Mouse (Mus musculus) embryonic stem cell, embryonic (primary cell): ENCODE results near the gene Ralgapa1.

Experiments used
- CTCF ChIA-PET, 4 experiments: fragments of 300-600 bp in 2 of 4; fragments of 350-600 bp in 2 of 4; sonication (Branson Sonifier 250); formaldehyde crosslinking; loops; one replicate each; lab custom pipeline; 2022; ENCODE audit warnings: inconsistent platforms in 2 of 4; lab: Charles Lee
- POLR2A ChIA-PET, 4 experiments: fragments of 300-600 bp in 2 of 4; fragments of 350-600 bp in 2 of 4; sonication (Branson Sonifier 250); formaldehyde crosslinking; loops; one replicate each; lab custom pipeline; 2022; ENCODE audit warnings: antibody characterized with exemption in 4 of 4, inconsistent platforms in 1 of 4; lab: Charles Lee

The Ralgapa1 gene

DNA sequence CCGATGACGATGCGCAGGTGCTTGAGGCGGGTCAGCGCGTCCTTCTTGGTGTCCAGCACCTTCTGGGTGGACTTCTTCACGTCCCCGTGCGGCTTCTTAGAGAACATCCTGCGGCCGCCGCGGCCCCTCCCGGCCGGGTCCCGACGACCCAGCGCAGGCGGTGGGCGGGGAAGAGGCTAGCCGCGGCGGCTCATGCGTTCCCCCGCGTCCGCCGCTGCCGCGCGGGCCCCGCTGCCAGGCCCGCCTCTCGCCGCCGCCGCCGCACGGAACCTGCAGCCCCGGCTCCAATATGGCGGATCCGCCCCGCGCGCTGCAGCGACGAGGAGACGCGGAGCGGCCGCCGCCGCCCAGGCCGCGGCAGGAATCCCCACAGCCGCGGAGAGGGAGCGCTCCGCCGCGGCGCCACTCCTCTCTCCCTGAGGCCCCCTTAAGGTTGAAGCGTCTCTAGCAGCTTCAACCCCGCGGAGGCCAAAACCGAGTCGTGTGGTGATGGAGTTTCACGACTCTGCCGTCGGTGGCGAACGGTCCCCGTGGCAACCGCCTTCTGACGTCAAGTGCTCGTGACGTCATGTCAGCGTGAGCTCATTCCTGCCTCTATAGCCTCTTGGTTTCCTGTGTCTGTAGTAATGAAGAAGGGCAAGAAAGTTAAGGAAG, at the start of gene Ralgapa1:
Ralgapa1 (minus strand) TSS at position 507 of the 654 bp plus-strand sequence.
- CTCF ChIA-PET: interaction anchor here in 3 of 4 experiments (0.5 to 1.2 kb wide), 7 partner anchors 10 to 421 kb away, joined by 3 to 6 read pairs (median 3); partner anchors contain the start of gene Brms1l (in 2 of the 3)
- POLR2A ChIA-PET: interaction anchor here in 3 of 4 experiments (0.9 to 4.5 kb wide), 11 partner anchors 9 to 511 kb away, joined by 3 to 53 read pairs (median 4); partner anchors contain the start of gene Brms1l (in 3 of the 3)

DNA sequence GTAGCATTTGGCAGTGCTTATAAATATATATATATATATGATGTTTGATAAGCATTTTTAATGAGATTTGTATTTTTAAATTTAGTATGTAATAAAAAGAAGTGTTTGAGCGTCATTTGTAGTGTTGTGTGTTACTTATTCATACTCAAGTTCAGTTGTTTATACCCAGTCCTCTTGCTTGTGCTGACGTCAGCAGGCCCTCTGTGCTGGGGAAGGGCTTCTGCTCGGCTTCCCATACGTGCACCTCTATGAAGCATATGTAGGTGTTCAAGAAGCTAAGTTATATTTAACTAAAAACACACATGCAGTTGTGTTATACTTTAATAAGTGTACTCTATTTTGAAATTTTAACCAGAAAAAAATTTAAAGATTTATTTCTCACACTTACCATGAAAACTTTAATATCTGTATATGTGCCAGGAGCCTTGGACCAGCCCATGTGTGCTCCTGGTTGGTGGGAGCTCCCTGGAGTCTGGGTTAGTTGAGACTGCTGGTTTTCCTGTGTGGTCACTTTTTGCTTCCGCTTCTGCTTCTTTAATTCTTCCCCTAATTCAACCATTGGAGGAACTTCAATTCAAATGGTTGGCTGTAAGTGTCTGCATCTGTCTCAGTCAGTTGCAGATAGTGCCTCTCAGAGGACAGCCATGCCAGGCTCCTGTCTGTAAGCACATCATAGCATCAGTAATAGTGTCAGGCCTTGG, 48.8 kb upstream of the Ralgapa1 start:
- POLR2A ChIA-PET: interaction anchor here in 1 of 4 experiments (0.6 kb wide), 1 partner anchor 1687 kb away, joined by 3 read pairs; no protein-coding TSS in a partner anchor
- CTCF ChIA-PET: no interaction called here

DNA sequence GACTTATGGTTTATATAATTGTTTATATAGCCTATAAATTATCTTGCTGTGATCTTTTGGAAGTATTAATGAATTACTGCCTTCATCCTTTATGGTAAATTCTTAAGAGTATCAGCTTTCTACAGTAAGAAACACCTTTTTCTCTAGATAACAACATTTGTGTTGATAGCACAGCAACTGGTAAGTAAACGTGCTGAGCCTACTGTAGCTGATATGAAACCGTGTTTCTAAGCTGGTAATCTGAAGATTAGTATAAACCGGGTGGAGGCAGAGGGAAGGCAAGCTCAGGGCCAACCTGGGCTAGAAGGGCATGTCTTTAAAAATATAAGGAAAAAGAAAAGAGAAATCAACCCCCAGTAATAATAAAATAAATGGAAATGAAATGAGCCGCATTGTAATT, 46.8 kb upstream of the Ralgapa1 start:
- CTCF ChIA-PET: interaction anchor here in 1 of 4 experiments (0.6 kb wide), 1 partner anchor 176 kb away, joined by 4 read pairs; no protein-coding TSS in a partner anchor

DNA sequence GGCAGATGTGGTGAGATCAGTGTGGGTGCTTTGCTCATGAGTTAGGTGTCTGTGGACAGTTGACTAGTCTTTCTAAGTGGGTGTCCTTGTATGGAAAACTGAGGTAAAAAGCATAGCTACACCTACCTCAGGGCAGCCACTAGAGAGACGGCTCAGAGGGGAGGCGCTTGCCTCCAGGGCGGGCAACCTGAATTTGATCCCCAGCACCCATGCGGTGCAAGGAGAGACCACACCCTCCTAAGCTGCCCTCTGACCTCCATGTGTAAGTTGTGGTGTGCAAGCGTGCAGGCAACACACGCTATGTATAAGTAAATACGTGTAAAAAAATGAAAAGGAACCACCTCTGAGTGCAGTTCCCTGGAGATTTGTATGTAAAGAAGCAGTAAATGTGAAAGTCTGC, 39.7 kb upstream of the Ralgapa1 start:
- CTCF ChIA-PET: interaction anchor here in 2 of 4 experiments (0.5 to 1.2 kb wide), 4 partner anchors 29 to 349 kb away, joined by 3 to 4 read pairs (median 4); no protein-coding TSS in a partner anchor
- POLR2A ChIA-PET: interaction anchor here in 2 of 4 experiments (1.2 to 2.2 kb wide), 5 partner anchors 11 to 24 kb away, joined by 3 to 11 read pairs (median 5); partner anchors contain the start of gene Brms1l (in 2 of the 2)

More for the DNA sequence above, 46.8 kb upstream of the Ralgapa1 start:
- POLR2A ChIA-PET: interaction anchor here in 1 of 4 experiments (1.0 kb wide), 1 partner anchor 11 kb away, joined by 3 read pairs; no protein-coding TSS in a partner anchor

DNA sequence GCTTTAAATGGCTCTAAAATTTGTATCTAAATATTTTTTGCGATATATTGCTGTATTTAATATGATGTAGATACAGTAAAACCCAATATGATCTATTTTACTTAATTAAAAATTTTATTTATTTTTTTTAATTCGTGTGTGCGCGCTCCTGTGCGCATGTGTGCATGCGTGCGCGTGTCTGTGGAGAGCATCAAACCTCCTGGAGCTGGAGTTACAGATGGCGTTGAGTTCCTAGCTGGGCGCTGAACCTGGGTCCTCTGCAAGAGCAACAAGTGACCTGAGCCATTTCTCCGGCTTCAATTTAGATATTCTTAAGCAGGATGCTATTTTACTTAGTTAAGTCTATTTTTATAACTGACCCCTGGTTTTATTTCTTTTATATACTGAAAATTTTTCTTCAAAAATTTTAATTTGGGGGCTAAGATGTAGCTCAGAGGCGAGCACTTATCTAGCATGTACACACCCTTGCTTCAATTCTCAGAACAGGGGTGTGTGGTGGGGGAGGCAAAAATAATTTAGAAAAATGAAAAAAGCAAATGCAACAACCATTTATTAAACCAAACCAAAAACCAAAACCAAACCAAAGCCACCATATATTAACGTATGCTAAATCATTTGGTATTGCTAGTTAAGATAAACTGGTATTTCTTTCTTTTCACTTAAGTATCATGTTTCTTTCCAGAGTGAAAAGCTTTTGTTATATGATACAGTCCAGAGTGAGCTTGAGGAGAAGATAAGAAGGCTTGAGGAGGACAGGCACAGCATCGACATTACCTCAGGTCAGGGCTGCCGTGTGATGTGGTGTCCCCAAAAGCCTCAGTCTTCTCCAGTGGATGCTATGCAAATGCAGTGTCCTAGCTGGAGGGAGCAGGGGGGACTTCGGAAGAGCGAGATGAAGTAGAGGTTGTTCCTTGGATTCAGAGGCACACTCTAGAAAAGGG, 38.7 kb upstream of the Ralgapa1 start:
- POLR2A ChIA-PET: interaction anchor here in 2 of 4 experiments (1.2 to 2.2 kb wide), 5 partner anchors 12 to 23 kb away, joined by 3 to 11 read pairs (median 5); partner anchors contain the start of gene Brms1l (in 2 of the 2)
- CTCF ChIA-PET: interaction anchor here in 2 of 4 experiments (0.5 to 1.2 kb wide), 2 partner anchors 28 to 348 kb away, joined by 3 to 4 read pairs; no protein-coding TSS in a partner anchor

DNA sequence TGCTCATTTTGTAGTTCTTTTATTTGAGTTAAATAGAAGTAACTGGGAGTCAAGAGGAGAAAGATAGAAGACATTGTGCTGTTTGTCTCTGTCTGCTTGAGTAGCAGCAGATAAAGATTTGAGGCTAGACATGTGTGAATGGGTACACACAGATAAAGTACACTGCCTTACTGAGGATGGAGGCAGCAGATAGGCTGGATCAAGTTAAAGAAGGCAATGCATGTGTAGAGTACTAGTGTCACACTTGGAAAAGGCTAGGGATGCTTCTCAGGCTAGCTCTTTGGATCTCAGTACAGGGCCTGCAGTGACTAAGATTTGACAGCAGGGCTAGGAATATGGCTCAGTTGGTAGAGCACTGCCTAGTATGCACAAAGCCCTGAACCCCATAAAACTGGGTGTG, 29.7 kb upstream of the Ralgapa1 start:
- POLR2A ChIA-PET: no interaction called here
- CTCF ChIA-PET: interaction anchor here in 1 of 4 experiments (0.7 kb wide), 1 partner anchor 454 kb away, joined by 3 read pairs; no protein-coding TSS in a partner anchor

DNA sequence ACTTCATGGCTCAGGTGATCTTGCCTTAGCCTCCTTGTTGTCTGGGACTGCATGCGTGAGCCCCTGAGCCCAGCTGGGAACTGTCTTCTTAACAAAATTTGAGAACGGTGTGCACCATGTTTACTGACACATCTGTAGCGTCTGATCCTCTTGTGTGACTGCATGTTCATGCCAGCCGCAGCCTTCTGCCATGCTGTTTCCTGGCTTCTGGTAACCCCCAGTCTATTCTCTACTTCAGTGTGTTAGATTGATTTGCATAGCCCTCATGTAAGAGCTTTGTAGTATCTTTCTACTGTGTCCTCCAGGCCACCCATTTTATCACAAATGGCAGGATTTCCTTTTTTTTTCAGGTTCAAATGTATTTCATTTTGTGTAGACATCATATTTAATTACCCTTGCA, 26.9 kb upstream of the Ralgapa1 start:
- CTCF ChIA-PET: interaction anchor here in 1 of 4 experiments (0.6 kb wide), 2 partner anchors 138 to 210 kb away, joined by 3 to 4 read pairs; no protein-coding TSS in a partner anchor
- POLR2A ChIA-PET: no interaction called here

DNA sequence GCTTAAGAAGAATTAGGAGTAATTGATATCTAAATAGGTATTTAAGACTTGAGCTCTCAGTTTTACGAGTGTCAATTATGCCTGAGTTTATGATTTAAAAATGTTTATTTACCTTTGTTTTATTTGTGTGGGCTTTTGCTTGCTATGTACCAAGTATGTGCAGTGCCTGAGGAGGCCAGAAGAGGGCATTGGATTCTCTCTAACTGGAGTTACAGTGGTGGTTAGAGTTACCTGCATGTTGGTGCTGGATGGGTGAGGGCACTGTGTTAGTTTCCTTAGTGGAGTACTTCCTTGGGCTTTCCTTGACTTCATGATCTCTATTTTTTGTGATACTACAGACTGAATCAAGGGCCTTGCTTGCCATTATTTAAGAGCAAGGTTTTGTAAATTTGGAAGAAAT, 25.8 kb upstream of the Ralgapa1 start:
- CTCF ChIA-PET: no interaction called here

DNA sequence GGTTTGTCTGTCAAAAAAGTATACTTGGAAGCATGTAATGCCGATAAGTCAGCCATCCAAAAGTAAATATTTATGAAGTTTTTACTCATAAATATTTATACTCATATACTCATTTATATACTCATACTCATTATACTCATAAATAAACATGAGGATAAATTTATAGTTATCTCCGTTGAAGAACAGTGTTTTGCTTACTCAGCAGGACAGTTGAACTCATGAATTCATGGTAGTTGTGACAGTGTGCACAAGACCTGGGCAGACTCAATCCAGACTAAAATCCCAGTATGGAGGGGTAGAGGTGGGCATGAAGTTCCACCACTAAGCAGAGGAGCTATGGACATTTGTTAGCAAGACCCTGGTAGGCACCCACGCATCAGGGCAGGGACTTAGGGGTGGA, 16.5 kb upstream of the Ralgapa1 start:
- ChIA-PET POLR2A (interaction anchor here in 3 of 4 experiments (1.6 to 4.9 kb wide), 7 partner anchors 8 to 535 kb away, joined by 5 to 53 read pairs (median 11); partner anchors contain the start of genes Ralgapa1 (in 2 of the 3) and Ppp2r3c (in 1 of the 3)), CTCF (interaction anchor here in 1 of 4 experiments (1.1 kb wide), 1 partner anchor 81 kb away, joined by 5 read pairs; no protein-coding TSS in a partner anchor)

More for the DNA sequence above, 25.8 kb upstream of the Ralgapa1 start:
- POLR2A ChIA-PET: interaction anchor here in 2 of 4 experiments (1.0 to 1.9 kb wide), 2 partner anchors 10 kb away, joined by 4 to 5 read pairs; partner anchors contain the start of gene Brms1l (in 2 of the 2)

DNA sequence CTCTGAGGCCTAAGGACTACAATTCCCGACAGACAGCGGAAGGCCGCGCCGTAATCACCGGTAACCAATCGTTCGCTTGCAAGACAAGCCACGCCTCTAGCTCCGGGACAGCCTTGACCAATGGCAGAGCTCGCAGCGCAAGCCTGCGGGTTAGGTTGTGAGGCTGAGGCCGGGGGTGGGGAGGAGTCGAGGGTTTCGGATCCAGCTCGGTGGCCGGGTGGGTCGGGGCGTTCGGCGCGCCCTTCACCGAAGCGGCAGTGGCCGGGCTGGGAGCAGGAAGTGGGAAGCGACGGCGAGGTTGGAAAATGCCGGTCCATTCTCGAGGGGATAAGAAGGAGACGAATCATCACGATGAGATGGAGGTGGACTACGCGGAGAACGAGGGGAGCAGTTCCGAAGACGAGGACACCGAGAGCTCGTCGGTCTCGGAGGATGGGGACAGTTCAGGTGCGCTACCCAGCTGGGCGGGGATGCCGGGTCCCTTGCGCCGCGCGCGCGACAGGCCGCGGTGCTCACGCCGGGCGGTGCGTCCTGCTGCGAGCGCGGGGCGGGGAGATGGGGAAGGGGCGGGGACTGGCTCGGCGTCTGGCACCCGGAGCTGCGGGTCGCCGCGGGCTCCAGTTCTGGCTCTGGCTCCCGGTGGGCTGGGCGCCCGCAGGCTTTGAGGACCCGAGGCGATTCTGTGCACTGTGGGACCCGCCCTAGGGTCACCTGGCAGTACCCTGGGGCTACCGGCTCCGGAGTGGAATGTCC, 15.4 kb upstream of the Ralgapa1 start, which contains the start of gene Brms1l:
Brms1l (plus strand) TSS at position 126 of the 753 bp plus-strand sequence.
- ChIA-PET POLR2A (interaction anchor here in 3 of 4 experiments (0.5 to 4.9 kb wide), 44 partner anchors 9 to 1140 kb away, joined by 3 to 53 read pairs (median 4); partner anchors contain the start of genes Ralgapa1 (in 3 of the 3), Ppp2r3c (in 2 of the 3), Gm20403 (in 1 of the 3) and Insm2 (in 1 of the 3)), CTCF (interaction anchor here in 3 of 4 experiments (0.6 to 1.6 kb wide), 11 partner anchors 9 to 1002 kb away, joined by 3 to 6 read pairs (median 4); partner anchors contain the start of gene Ralgapa1 (in 2 of the 3))

DNA sequence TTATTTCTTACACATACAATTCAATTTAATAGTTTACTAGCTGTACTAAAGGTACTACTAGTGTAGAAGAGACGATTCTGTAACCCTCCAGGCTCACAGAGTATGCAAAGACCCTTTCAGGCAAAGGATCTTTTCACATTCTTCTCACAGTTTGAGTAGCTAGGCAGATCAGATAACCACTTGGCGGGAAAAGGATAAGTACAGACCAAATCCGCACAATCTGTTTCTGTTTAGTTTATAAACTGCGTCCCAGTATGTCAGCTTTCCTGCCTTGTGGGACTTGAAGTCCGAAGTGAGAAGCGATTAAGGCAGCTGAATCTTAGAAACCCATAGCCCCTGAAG, 14.9 kb upstream of the Ralgapa1 start:
- ChIA-PET POLR2A (interaction anchor here in 3 of 4 experiments (0.5 to 4.9 kb wide), 38 partner anchors 8 to 1140 kb away, joined by 3 to 53 read pairs (median 5); partner anchors contain the start of genes Ralgapa1 (in 3 of the 3), Ppp2r3c (in 2 of the 3), Gm20403 (in 1 of the 3) and Insm2 (in 1 of the 3)), CTCF (interaction anchor here (0.6 to 1.6 kb wide), 10 partner anchors 8 to 1001 kb away, joined by 3 to 6 read pairs (median 4); partner anchors contain the start of gene Ralgapa1 (in 2 of the 4))

DNA sequence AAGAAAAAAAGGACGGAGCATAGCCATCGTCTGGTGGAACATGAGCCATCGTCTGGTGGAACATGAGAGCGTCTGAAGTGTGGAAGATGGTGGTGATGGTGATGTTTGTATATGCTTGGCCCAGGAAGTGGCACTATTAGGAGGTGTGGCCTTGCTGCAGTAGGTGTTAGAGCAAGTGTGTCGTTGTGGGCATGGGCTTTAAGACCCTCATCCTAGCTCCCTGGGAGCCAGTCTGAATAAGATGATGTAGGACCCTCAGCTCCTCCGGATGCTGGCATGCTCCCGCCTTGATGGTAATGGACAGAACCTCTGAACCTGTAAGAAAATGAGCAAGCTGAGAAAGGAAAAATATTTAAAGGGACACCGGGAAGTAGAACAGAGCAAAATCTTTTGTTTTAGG, 13.9 kb upstream of the Ralgapa1 start:
- POLR2A ChIA-PET: interaction anchor here in 2 of 4 experiments (1.5 to 4.9 kb wide), 7 partner anchors 12 to 525 kb away, joined by 3 to 53 read pairs (median 7); partner anchors contain the start of gene Ralgapa1 (in 2 of the 2)
- CTCF ChIA-PET: interaction anchor here in 2 of 4 experiments (0.6 to 0.7 kb wide), 2 partner anchors 641 to 788 kb away, joined by 3 read pairs; no protein-coding TSS in a partner anchor

DNA sequence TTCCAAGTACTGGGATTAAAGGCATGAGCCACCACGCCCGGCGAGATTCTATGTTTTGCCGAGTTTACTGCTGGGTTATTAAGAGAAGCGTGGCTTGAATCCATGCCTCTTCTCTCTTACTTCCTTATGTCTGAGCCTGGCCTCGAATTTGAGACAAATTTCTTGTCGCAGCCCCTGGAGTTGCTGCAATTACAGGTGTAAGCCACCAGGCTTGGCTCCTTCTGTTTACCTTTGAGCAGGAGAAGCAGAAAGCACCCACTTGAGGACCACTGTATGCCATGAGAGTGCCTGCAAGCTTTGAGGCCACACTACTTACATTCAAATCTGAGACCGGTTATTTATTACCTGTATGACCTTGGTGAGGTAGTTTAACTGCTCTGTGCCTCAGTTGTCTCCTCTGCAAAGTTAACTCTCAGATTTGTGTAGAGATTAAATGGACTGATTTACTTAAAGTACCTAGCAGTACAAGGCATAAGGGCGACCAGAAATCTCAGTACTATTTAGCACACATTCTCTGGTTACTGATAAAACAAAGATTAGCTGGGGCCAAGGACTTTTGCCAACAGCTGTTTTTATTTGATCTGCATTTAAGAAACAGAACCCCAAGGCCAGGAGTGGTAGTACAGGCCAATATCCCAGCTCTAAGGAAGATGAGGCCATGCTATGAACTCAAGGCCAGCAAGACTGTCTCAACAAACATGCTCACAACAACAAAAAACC, 13.1 kb upstream of the Ralgapa1 start:
- POLR2A ChIA-PET: interaction anchor here in 2 of 4 experiments (3.5 to 4.9 kb wide), 2 partner anchors 13 to 14 kb away, joined by 34 to 53 read pairs; partner anchors contain the start of gene Ralgapa1 (in 2 of the 2)

DNA sequence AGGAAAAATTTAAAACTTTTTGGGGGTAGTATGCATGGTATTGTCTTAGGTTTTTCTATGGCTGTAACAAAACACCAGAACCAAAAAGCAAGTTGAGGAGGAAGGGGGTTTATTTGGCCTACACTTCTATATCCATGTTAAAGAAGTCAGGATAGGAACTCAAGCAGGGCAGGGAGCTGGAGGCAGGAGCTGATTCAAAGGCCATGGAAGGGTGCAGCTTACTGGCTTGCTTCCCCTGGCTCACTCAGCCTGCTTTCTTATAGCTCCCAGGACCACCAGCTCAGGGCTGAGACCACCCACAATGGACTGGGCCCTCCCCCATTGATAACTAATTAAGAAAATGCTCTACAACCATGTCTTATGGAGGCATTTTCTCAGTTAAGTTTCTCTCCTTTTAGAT, 12.0 kb upstream of the Ralgapa1 start:
- CTCF ChIA-PET: no interaction called here
- POLR2A ChIA-PET: no interaction called here

More for the DNA sequence above, 13.1 kb upstream of the Ralgapa1 start:
- CTCF ChIA-PET: interaction anchor here in 1 of 4 experiments (0.6 kb wide), 1 partner anchor 789 kb away, joined by 3 read pairs; no protein-coding TSS in a partner anchor

DNA sequence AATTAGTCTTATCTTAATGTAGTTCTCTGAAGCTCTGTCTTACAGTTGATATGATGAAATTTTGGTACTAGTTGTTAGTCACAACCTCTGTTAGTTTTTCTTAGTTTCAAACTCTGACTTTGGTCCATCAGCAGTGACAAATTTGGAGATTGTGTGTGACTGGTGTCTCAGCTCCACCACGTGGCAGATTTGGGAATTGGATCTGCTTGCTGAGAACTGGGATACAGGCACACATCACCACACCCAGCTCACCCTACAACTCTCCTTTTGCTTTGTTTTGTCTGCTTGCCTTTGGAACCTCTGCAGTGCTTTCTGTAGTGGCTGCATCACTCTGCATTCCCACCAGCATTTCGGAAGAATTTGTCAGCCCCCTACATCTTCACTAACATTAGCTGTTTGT, 10.1 kb upstream of the Ralgapa1 start:
- CTCF ChIA-PET: interaction anchor here (0.6 to 1.3 kb wide), 8 partner anchors 10 to 520 kb away, joined by 3 to 5 read pairs (median 3); partner anchors contain the start of gene Ralgapa1 (in 2 of the 4)
- POLR2A ChIA-PET: interaction anchor here in 2 of 4 experiments (0.9 to 2.4 kb wide), 2 partner anchors 10 kb away, joined by 4 to 13 read pairs; partner anchors contain the start of gene Ralgapa1 (in 2 of the 2)
